Mouse (Mus musculus): ENCODE measurements around the gene Sema7a. TPM values are rescaled to one million over a fixed set of nuclear protein-coding genes. Genes with fewer than 3 reads are reported as not detected.

Sema7a gene
- total RNA-seq, 1 experiment, result 7.5 TPM

GRCm38 (mm10) chr9:57989309-57989708 is 49.4 kb downstream of the Sema7a start:
- Histone ChIP-seq H3K9ac (ENCODE audit: insufficient read depth, low read depth, low read length, poor library complexity, severe bottlenecking) (no peak overlapping the region), H3K4me3 (ENCODE audit: insufficient read depth in 1 of 2, low read depth in 1 of 2, low read length in 2 of 2, poor library complexity in 1 of 2, severe bottlenecking in 1 of 2) (no peak overlapping the region), H3K4me1 (ENCODE audit: control insufficient read depth in 2 of 2, insufficient read depth in 2 of 2, low read length in 2 of 2, poor library complexity in 1 of 2) (no peaks in the 10 kb centered on the region), H3K36me3 (ENCODE audit: control insufficient read depth, insufficient read depth, low read length, poor library complexity, severe bottlenecking) (no peaks in the 10 kb centered on the region), H3K9me3 (ENCODE audit: control insufficient read depth, insufficient read depth, low read depth, low read length) (no peaks in the 10 kb centered on the region), H3K27ac (ENCODE audit: insufficient read depth, low read depth, low read length, poor library complexity, severe bottlenecking) (no peak overlapping the region)
- DNase-seq (ENCODE audit: low read depth, low spot score), result no peak
- TF ChIP-seq MAFK (IDR thresholded peaks at IDR 0.05; ENCODE audit: insufficient read depth, low read depth, low read length) (no peak), CHD2 (IDR thresholded peaks at IDR 0.05; ENCODE audit: low read depth, low read length) (no peak), ZC3H11A (IDR thresholded peaks at IDR 0.05; ENCODE audit: borderline replicate concordance, low read depth, low read length) (no peak), HCFC1 (IDR thresholded peaks at IDR 0.05; ENCODE audit: borderline replicate concordance, insufficient read depth, low read length) (no peak), ZNF384 (IDR thresholded peaks at IDR 0.05; ENCODE audit: low read depth, low read length) (no peak)
- in situ Hi-C loops (cut with MboI; ENCODE audit: low sequenced_read_pairs in 2 of 2, unreplicated experiment in 2 of 2), result no loop called here

GRCm38 (mm10) chr9:57990438-57991110 is 50.7 kb downstream of the Sema7a start:
- no peaks in the 10 kb centered on the region for H3K36me3 ChIP-seq (ENCODE audit: control insufficient read depth, insufficient read depth, low read length, poor library complexity, severe bottlenecking)
- no peak overlapping the region for H3K4me3 ChIP-seq (ENCODE audit: insufficient read depth in 1 of 2, low read depth in 1 of 2, low read length in 2 of 2, poor library complexity in 1 of 2, severe bottlenecking in 1 of 2)
- no peaks in the 10 kb centered on the region for H3K4me1 ChIP-seq (ENCODE audit: control insufficient read depth in 2 of 2, insufficient read depth in 2 of 2, low read length in 2 of 2, poor library complexity in 1 of 2)
- in situ Hi-C loops (cut with MboI; ENCODE audit: low sequenced_read_pairs in 2 of 2, unreplicated experiment in 2 of 2), result loop anchor here in 1 of 2 experiments (10.0 kb wide), 1 partner anchor 126 kb away; no protein-coding TSS in a partner anchor
- no peak overlapping the region for H3K9ac ChIP-seq (ENCODE audit: insufficient read depth, low read depth, low read length, poor library complexity, severe bottlenecking)
- no peaks in the 10 kb centered on the region for H3K9me3 ChIP-seq (ENCODE audit: control insufficient read depth, insufficient read depth, low read depth, low read length)
- TF ChIP-seq CHD2 (IDR thresholded peaks at IDR 0.05; ENCODE audit: low read depth, low read length), result no peak
- TF ChIP-seq MAFK (IDR thresholded peaks at IDR 0.05; ENCODE audit: insufficient read depth, low read depth, low read length), result no peak
- no peak for TF ChIP-seq ZNF384 (IDR thresholded peaks at IDR 0.05; ENCODE audit: low read depth, low read length)
- peak; percentile 42; the same call in 1 of the 2 replicates for TF ChIP-seq ZC3H11A (IDR thresholded peaks at IDR 0.05; ENCODE audit: borderline replicate concordance, low read depth, low read length)
- no peak for DNase-seq (ENCODE audit: low read depth, low spot score)
- H3K27ac ChIP-seq (ENCODE audit: insufficient read depth, low read depth, low read length, poor library complexity, severe bottlenecking), result no peak overlapping the region

GRCm38 (mm10) chr9:57992060-57992459 is 52.1 kb downstream of the Sema7a start:
- H3K27ac ChIP-seq (ENCODE audit: insufficient read depth, low read depth, low read length, poor library complexity, severe bottlenecking), result no peak overlapping the region
- TF ChIP-seq HCFC1 (IDR thresholded peaks at IDR 0.05; ENCODE audit: borderline replicate concordance, insufficient read depth, low read length) (no peak), ZC3H11A (IDR thresholded peaks at IDR 0.05; ENCODE audit: borderline replicate concordance, low read depth, low read length) (no peak), MAFK (IDR thresholded peaks at IDR 0.05; ENCODE audit: insufficient read depth, low read depth, low read length) (no peak), ZNF384 (IDR thresholded peaks at IDR 0.05; ENCODE audit: low read depth, low read length) (no peak), CHD2 (IDR thresholded peaks at IDR 0.05; ENCODE audit: low read depth, low read length) (no peak)
- no peaks in the 10 kb centered on the region for H3K9me3 ChIP-seq (ENCODE audit: control insufficient read depth, insufficient read depth, low read depth, low read length)
- H3K9ac ChIP-seq (ENCODE audit: insufficient read depth, low read depth, low read length, poor library complexity, severe bottlenecking), result no peak overlapping the region
- in situ Hi-C loops (cut with MboI; ENCODE audit: low sequenced_read_pairs in 2 of 2, unreplicated experiment in 2 of 2), result loop anchor here in 1 of 2 experiments (10.0 kb wide), 1 partner anchor 127 kb away; no protein-coding TSS in a partner anchor
- H3K4me1 ChIP-seq (ENCODE audit: control insufficient read depth in 2 of 2, insufficient read depth in 2 of 2, low read length in 2 of 2, poor library complexity in 1 of 2), result no peaks in the 10 kb centered on the region
- DNase-seq (ENCODE audit: low read depth, low spot score), result no peak
- no peak overlapping the region for H3K4me3 ChIP-seq (ENCODE audit: insufficient read depth in 1 of 2, low read depth in 1 of 2, low read length in 2 of 2, poor library complexity in 1 of 2, severe bottlenecking in 1 of 2)
- H3K36me3 ChIP-seq (ENCODE audit: control insufficient read depth, insufficient read depth, low read length, poor library complexity, severe bottlenecking), result no peaks in the 10 kb centered on the region

GRCm38 (mm10) chr9:57992781-57993591 is 53.1 kb downstream of the Sema7a start:
- DNase-seq (ENCODE audit: low read depth, low spot score), result no peak
- in situ Hi-C loops (cut with MboI; ENCODE audit: low sequenced_read_pairs in 2 of 2, unreplicated experiment in 2 of 2), result loop anchor here in 1 of 2 experiments (10.0 kb wide), 1 partner anchor 128 kb away; no protein-coding TSS in a partner anchor
- H3K4me3 ChIP-seq (ENCODE audit: insufficient read depth in 1 of 2, low read depth in 1 of 2, low read length in 2 of 2, poor library complexity in 1 of 2, severe bottlenecking in 1 of 2), result no peak overlapping the region
- no peaks in the 10 kb centered on the region for H3K4me1 ChIP-seq (ENCODE audit: control insufficient read depth in 2 of 2, insufficient read depth in 2 of 2, low read length in 2 of 2, poor library complexity in 1 of 2)
- H3K9ac ChIP-seq (ENCODE audit: insufficient read depth, low read depth, low read length, poor library complexity, severe bottlenecking), result no peak overlapping the region
- H3K9me3 ChIP-seq (ENCODE audit: control insufficient read depth, insufficient read depth, low read depth, low read length), result no peaks in the 10 kb centered on the region
- no peak overlapping the region for H3K27ac ChIP-seq (ENCODE audit: insufficient read depth, low read depth, low read length, poor library complexity, severe bottlenecking)
- TF ChIP-seq CHD2 (IDR thresholded peaks at IDR 0.05; ENCODE audit: low read depth, low read length) (no peak), HCFC1 (IDR thresholded peaks at IDR 0.05; ENCODE audit: borderline replicate concordance, insufficient read depth, low read length) (no peak), MAFK (IDR thresholded peaks at IDR 0.05; ENCODE audit: insufficient read depth, low read depth, low read length) (no peak), ZC3H11A (IDR thresholded peaks at IDR 0.05; ENCODE audit: borderline replicate concordance, low read depth, low read length) (no peak), ZNF384 (IDR thresholded peaks at IDR 0.05; ENCODE audit: low read depth, low read length) (no peak)
- no peaks in the 10 kb centered on the region for H3K36me3 ChIP-seq (ENCODE audit: control insufficient read depth, insufficient read depth, low read length, poor library complexity, severe bottlenecking)

Data from ES-E14 (cell line).